Mouse (Mus musculus): ENCODE results near the gene Urad. TPM values are rescaled to one million over a fixed set of nuclear protein-coding genes. Genes with fewer than 3 reads are reported as not detected.

Gene Urad
- polyA plus RNA-seq, 1 experiment from 2014 or later = 2.6 TPM

GRCm38 (mm10) chr5:147331547-147331946, 9.3 kb upstream of the Urad start:
- no peaks in the 10 kb centered on the region for H3K27me3 ChIP-seq (replicated peaks; ENCODE audit: control insufficient read depth, insufficient read depth, low read length)
- no peaks in the 10 kb centered on the region for H3K9me3 ChIP-seq (ENCODE audit: control insufficient read depth, low read length)
- H3K36me3 ChIP-seq (ENCODE audit: control insufficient read depth, insufficient read depth, low read length) = no peaks in the 10 kb centered on the region
- no peak overlapping the region for H3K4me3 ChIP-seq (ENCODE audit: low read length)
- H3K27ac ChIP-seq (ENCODE audit: low read length) = no peak overlapping the region
- H3K4me1 ChIP-seq (ENCODE audit: control insufficient read depth, insufficient read depth, low read length) = no peaks in the 10 kb centered on the region
- no peak for ATAC-seq
- H3K4me2 ChIP-seq (ENCODE audit: low read depth, low read length) = no peak overlapping the region
- WGBS = 47% methylated on average over 2 of the region's 2 CpGs
- no peak overlapping the region for H3K9ac ChIP-seq (ENCODE audit: low read depth, low read length)

- Histone ChIP-seq H3K4me3 (ENCODE audit: low read length) (no peak overlapping the region), H3K27me3 (replicated peaks; ENCODE audit: control insufficient read depth, insufficient read depth, low read length) (no peaks in the 10 kb centered on the region), H3K4me2 (ENCODE audit: low read depth, low read length) (no peak overlapping the region), H3K27ac (ENCODE audit: low read length) (no peak overlapping the region), H3K4me1 (ENCODE audit: control insufficient read depth, insufficient read depth, low read length) (no peaks in the 10 kb centered on the region), H3K36me3 (ENCODE audit: control insufficient read depth, insufficient read depth, low read length) (no peaks in the 10 kb centered on the region), H3K9ac (ENCODE audit: low read depth, low read length) (no peak overlapping the region), H3K9me3 (ENCODE audit: control insufficient read depth, low read length) (no peaks in the 10 kb centered on the region)
- ATAC-seq = no peak
- WGBS = 83% methylated on average over 11 of the region's 11 CpGs
Measured at GRCm38 (mm10) chr5:147329946-147330345, 7.7 kb upstream of the Urad start.

- H3K9ac ChIP-seq (ENCODE audit: low read depth, low read length) = no peak overlapping the region
- WGBS = 86% methylated on average over 5 of the region's 5 CpGs
- no peak overlapping the region for H3K27ac ChIP-seq (ENCODE audit: low read length)
- H3K36me3 ChIP-seq (ENCODE audit: control insufficient read depth, insufficient read depth, low read length) = no peaks in the 10 kb centered on the region
- no peak overlapping the region for H3K4me2 ChIP-seq (ENCODE audit: low read depth, low read length)
- no peaks in the 10 kb centered on the region for H3K27me3 ChIP-seq (replicated peaks; ENCODE audit: control insufficient read depth, insufficient read depth, low read length)
- no peak for ATAC-seq
- H3K4me1 ChIP-seq (ENCODE audit: control insufficient read depth, insufficient read depth, low read length) = no peaks in the 10 kb centered on the region
- no peaks in the 10 kb centered on the region for H3K9me3 ChIP-seq (ENCODE audit: control insufficient read depth, low read length)
- no peak overlapping the region for H3K4me3 ChIP-seq (ENCODE audit: low read length)
Measured at GRCm38 (mm10) chr5:147327636-147328035, 5.4 kb upstream of the Urad start.

- no peak overlapping the region for H3K4me2 ChIP-seq (ENCODE audit: low read depth, low read length)
- no peak for ATAC-seq
Measured at GRCm38 (mm10) chr5:147325931-147326330, 3.7 kb upstream of the Urad start.

GRCm38 (mm10) chr5:147323237-147323917, 1.1 kb upstream of the Urad start:
- no peak overlapping the region for H3K9ac ChIP-seq (ENCODE audit: low read depth, low read length)
- 16% methylated on average over 17 of the region's 17 CpGs for WGBS
- no peaks in the 10 kb centered on the region for H3K4me1 ChIP-seq (ENCODE audit: control insufficient read depth, insufficient read depth, low read length)
- H3K4me2 ChIP-seq (ENCODE audit: low read depth, low read length) = no peak overlapping the region
- H3K27ac ChIP-seq (ENCODE audit: low read length) = no peak overlapping the region
- no peaks in the 10 kb centered on the region for H3K36me3 ChIP-seq (ENCODE audit: control insufficient read depth, insufficient read depth, low read length)
- H3K9me3 ChIP-seq (ENCODE audit: control insufficient read depth, low read length) = no peaks in the 10 kb centered on the region
- ATAC-seq = peak; percentile 64
- no peak overlapping the region for H3K4me3 ChIP-seq (ENCODE audit: low read length)
- H3K27me3 ChIP-seq (replicated peaks; ENCODE audit: control insufficient read depth, insufficient read depth, low read length) = peaks cover 3% of the 10 kb centered on the region; the same call in 1 of the 2 replicates

More at GRCm38 (mm10) chr5:147325931-147326330, 3.7 kb upstream of the Urad start:
- Histone ChIP-seq H3K4me3 (ENCODE audit: low read length) (no peak overlapping the region), H3K27ac (ENCODE audit: low read length) (no peak overlapping the region), H3K9ac (ENCODE audit: low read depth, low read length) (no peak overlapping the region), H3K27me3 (replicated peaks; ENCODE audit: control insufficient read depth, insufficient read depth, low read length) (peaks cover 3% of the 10 kb centered on the region; the same call in 1 of the 2 replicates), H3K9me3 (ENCODE audit: control insufficient read depth, low read length) (no peaks in the 10 kb centered on the region), H3K4me1 (ENCODE audit: control insufficient read depth, insufficient read depth, low read length) (no peaks in the 10 kb centered on the region), H3K36me3 (ENCODE audit: control insufficient read depth, insufficient read depth, low read length) (no peaks in the 10 kb centered on the region)
- 75% methylated on average over 11 of the region's 11 CpGs for WGBS

- Histone ChIP-seq H3K4me1 (ENCODE audit: control insufficient read depth, insufficient read depth, low read length) (peaks cover 3% of the 10 kb centered on the region; the same call in 1 of the 2 replicates), H3K9me3 (ENCODE audit: control insufficient read depth, low read length) (no peaks in the 10 kb centered on the region), H3K36me3 (ENCODE audit: control insufficient read depth, insufficient read depth, low read length) (no peaks in the 10 kb centered on the region), H3K4me2 (ENCODE audit: low read depth, low read length) (no peak overlapping the region), H3K27ac (ENCODE audit: low read length) (no peak overlapping the region), H3K9ac (ENCODE audit: low read depth, low read length) (no peak overlapping the region), H3K27me3 (replicated peaks; ENCODE audit: control insufficient read depth, insufficient read depth, low read length) (peaks cover 13% of the 10 kb centered on the region; the same call in 1 of the 2 replicates), H3K4me3 (ENCODE audit: low read length) (no peak overlapping the region)
- ATAC-seq = no peak
Measured at GRCm38 (mm10) chr5:147319653-147320052, 2.6 kb downstream of the Urad start.

GRCm38 (mm10) chr5:147317991-147318390, 4.2 kb downstream of the Urad start:
- 0 out of 2 replicates have a peak, but pooled peaks have one; percentile 7 for ATAC-seq
- peaks cover 22% of the 10 kb centered on the region for H3K27me3 ChIP-seq (replicated peaks; ENCODE audit: control insufficient read depth, insufficient read depth, low read length)
- peaks cover 3% of the 10 kb centered on the region; the same call in 1 of the 2 replicates for H3K4me1 ChIP-seq (ENCODE audit: control insufficient read depth, insufficient read depth, low read length)
- H3K27ac ChIP-seq (ENCODE audit: low read length) = peak overlapping the region; percentile 30; the same call in 1 of the 2 replicates
- WGBS = 32% methylated on average over 7 of the region's 7 CpGs
- 0 out of 2 replicates have a peak overlapping the region, but pooled peaks have one; percentile 5 for H3K9ac ChIP-seq (ENCODE audit: low read depth, low read length)
- no peak overlapping the region for H3K4me2 ChIP-seq (ENCODE audit: low read depth, low read length)
- no peaks in the 10 kb centered on the region for H3K9me3 ChIP-seq (ENCODE audit: control insufficient read depth, low read length)
- H3K36me3 ChIP-seq (ENCODE audit: control insufficient read depth, insufficient read depth, low read length) = no peaks in the 10 kb centered on the region
- no peak overlapping the region for H3K4me3 ChIP-seq (ENCODE audit: low read length)

GRCm38 (mm10) chr5:147317321-147317720, 4.9 kb downstream of the Urad start:
- Histone ChIP-seq H3K27ac (ENCODE audit: low read length) (peak overlapping the region; percentile 69), H3K9me3 (ENCODE audit: control insufficient read depth, low read length) (no peaks in the 10 kb centered on the region), H3K27me3 (replicated peaks; ENCODE audit: control insufficient read depth, insufficient read depth, low read length) (peaks cover 25% of the 10 kb centered on the region), H3K9ac (ENCODE audit: low read depth, low read length) (peak overlapping the region; percentile 56), H3K4me2 (ENCODE audit: low read depth, low read length) (peak overlapping the region; percentile 40), H3K36me3 (ENCODE audit: control insufficient read depth, insufficient read depth, low read length) (no peaks in the 10 kb centered on the region), H3K4me1 (ENCODE audit: control insufficient read depth, insufficient read depth, low read length) (peaks cover 3% of the 10 kb centered on the region; the same call in 1 of the 2 replicates), H3K4me3 (ENCODE audit: low read length) (peak overlapping the region; percentile 9; the same call in 1 of the 2 replicates)
- WGBS = 10% methylated on average over 7 of the region's 7 CpGs
- ATAC-seq = peak; percentile 71

GRCm38 (mm10) chr5:147315432-147316075, 6.7 kb downstream of the Urad start:
- peak; percentile 67 for ATAC-seq
- Histone ChIP-seq H3K27me3 (replicated peaks; ENCODE audit: control insufficient read depth, insufficient read depth, low read length) (peaks cover 36% of the 10 kb centered on the region), H3K4me3 (ENCODE audit: low read length) (peak overlapping the region; percentile 57), H3K27ac (ENCODE audit: low read length) (peak overlapping the region; percentile 95), H3K4me2 (ENCODE audit: low read depth, low read length) (peak overlapping the region; percentile 70), H3K4me1 (ENCODE audit: control insufficient read depth, insufficient read depth, low read length) (peaks cover 3% of the 10 kb centered on the region; the same call in 1 of the 2 replicates), H3K9ac (ENCODE audit: low read depth, low read length) (peak overlapping the region; percentile 78), H3K36me3 (ENCODE audit: control insufficient read depth, insufficient read depth, low read length) (no peaks in the 10 kb centered on the region), H3K9me3 (ENCODE audit: control insufficient read depth, low read length) (no peaks in the 10 kb centered on the region)
- WGBS = 1% methylated on average over 25 of the region's 25 CpGs

All from intestine, embryonic 16.5 days (tissue).